Mouse (Mus musculus) layer of hippocampus, adult 9-11 months (tissue): ENCODE measurements at regions not wholly inside any gene's neighbourhood (a gene's known extent, or its start where the extent isn't known, plus 50 kb on each side); places are given as distances from the start of the nearest gene placed in this dataset.
A peak's percentile ranks its signal among the peaks of the same experiment; 100 is the strongest.

Source experiments
- DNase-seq: peaks from one replicate; pipeline ENCODE4 v3.0.0; 2022

DNA sequence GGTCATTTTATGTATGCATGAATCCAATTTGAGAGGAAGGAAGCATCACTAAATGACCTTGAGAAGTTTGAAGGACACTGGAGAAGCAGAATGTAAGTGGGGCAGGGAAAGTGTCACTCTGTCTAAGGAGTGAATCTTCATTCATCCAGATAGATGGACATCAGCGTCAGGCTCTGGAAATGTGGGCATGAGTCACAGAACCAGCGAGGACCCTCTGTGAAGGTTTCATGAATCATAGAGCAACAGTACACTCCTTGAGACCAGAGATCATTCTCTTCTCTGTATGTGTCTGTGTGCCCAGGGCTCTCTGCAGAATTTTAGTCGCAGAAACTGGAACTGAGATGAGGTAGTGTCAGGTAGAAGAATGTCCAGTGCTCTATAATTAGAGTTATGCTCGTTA, 62.4 kb upstream of the Lypd6 start:
- DNase-seq, result no peak

DNA sequence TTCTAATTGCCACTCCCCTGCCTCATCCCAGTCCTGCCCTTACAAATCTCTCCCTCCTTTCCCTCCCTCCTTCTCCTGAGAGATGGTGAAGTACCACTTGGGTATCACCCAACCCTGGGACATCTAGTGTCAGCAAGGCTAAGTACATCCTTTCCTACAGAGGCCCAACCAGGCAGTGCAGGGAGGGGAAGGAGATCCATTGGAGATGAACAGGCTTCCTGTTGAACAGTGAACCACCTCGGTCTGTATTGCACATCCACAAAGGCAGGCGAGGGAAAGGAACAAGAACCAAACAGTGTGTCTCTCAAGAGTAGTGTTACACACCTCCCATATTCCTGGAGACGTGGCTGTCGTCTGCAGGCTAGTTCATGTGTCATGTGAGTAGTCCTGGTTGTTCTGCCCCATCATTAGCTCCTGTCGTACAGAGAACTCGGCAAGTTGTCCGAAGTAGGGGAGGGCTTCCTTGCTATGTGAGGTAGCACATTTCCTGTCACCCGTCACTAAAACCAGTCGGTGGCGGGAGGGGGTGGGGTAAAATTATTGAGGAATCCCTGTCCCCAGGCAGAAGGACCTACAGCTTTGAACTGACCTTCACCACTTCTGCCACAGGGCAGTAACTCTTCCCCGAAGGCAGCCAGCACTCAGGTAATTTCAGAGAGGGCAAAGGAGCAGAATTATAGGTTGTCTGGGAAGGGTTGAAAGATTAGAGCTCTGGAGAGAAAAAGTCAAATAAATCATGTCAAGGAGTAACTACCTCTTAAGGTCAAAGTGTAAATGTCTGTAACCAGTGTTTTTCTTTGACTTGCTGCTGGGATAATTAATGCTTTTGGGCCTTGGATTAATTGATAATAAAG, 61.3 kb upstream of the Lypd6 start:
- no peak for DNase-seq

DNA sequence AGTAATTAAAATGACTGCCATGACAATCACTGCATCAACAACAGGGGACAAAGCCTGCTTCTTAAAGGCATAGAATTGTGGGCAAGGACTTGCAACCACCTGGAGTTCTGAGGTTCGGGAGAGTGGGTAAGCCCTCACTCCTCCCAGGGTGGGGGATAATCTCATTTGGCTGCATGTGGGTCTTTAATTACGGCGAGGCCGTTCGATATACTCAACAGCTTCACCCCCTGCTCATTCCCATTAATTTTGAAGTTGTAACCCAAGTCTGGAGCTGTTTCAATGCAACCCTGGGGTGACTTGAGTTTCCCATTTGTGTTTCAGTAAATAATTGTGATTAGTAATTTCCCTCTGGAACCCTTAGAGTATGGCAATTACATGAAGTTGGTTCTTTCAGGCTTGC, 57.9 kb upstream of the Lypd6 start:
- no peak for DNase-seq

DNA sequence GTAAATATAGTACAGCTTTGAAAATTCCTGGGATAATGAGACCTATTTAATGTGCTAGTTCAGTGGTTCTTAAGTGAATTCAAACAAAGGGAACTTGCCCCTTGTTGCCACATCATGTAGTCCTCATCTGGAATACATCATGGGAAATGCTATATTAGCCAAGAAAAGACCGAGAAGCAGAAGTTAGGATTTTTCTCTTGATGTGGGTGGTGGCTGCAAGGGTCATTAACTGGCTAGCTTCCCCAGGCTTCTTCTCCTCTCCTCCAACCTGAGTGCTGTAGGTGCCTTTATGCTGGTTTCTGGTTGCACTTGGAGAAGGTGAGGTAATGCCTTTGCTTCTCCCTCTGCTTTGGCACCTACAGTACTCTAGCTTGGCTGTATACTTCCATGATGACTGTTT, 55.8 kb upstream of the Lypd6 start:
- DNase-seq, result no peak

DNA sequence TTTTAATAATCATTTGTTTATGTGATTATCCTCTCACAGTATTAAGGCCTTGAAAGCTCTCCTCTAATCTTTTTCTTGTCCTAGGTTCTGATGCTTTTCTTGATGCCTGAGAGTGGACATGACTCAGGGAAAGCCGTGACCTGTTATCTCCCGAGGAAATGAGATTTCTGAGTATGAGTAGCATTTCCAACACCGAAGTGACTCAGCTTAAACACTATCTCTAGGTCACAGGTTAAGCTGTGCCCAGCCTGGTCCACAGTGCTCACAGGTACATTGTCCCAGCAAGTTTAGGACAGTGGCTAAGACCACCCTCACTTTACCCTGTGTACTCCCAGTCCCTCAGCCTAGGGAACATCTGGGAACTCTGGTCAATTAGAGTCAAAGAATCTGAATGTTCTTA, 53.9 kb upstream of the Lypd6 start:
- DNase-seq, result no peak

DNA sequence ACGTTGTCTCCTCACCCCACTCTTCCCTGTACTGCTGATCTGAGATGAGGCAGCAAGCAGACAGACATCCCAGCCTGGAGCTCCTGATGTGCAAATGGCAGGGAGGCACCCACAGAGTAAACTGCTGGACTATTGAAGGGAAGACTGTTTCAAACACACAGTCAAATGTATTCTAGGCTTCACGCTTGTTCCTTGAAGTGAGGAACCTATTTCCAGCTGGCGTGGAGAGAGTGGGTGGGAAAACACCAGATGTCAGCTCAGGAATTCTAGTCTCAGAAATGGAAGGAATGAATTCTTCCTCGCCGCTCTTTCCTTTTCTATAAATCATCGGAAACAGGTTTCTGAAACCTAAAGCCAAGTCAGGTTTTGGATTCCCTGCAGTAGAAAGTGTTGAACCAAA, 53.0 kb upstream of the Lypd6 start:
- peak; percentile 47 for DNase-seq

DNA sequence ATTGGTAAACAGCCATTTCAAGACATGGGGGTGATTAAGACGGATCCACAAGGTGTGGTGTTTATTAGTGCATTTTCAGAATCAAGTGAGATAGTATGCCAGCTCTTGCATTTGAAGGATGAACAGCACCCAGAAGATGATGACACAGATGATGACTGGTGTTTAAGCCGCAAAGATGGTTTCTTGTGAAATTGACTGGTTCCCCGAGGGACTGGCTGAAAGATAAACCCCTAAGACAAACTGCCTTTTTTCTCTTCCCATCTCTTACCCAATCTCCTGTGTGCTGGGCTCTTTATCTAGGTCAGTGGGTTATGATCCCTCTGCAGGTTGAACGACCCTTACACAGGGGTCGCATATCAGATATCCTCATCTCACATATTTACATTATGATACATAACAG, 52.3 kb upstream of the Lypd6 start:
- DNase-seq, result no peak

DNA sequence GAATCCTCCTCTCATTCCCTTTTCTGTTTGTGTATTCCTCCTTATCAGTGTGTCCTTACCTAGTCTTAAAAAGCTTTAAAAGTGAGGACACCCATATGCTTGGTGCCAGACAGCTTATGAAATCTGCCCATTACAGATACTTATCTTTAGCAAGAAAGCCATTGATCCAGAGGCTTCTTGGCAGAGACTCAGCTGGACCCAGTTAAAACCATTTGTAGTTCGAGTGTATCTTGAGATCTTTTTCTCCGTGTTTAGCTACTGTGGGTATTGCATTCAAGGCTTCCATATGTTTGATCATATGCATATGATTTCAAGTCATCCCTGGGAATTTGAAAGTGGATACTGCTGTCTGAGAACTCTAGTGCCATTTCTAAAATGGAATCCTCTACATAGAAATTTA, 51.5 kb upstream of the Lypd6 start:
- DNase-seq, result no peak
